Comparison of ENCODE assay signal across 8 mouse cellular contexts in genomic region chr16:18195068-18195467, GRCm38 (mm10). TPM values are rescaled to one million over a fixed set of nuclear protein-coding genes. Genes with fewer than 3 reads are reported as not detected.
DNase-seq lines count a peak whose midpoint lies in the region; ATAC-seq and TF ChIP-seq lines count a peak whose summit lies in the region.
"Had no signal": no experiment of that assay in that cellular context is flagged by ENCODE, and none has a peak within 500 bp of the region (broad histone marks: within the 10 kb centered on the region; RNA-seq: fewer than 3 reads in every experiment).

No protein-coding gene starts in this region.

- no peak overlapping the region for H3K4me3 ChIP-seq in midbrain, embryonic 14.5 days (replicated peaks; ENCODE audit: low read depth, low read length)
- no peak overlapping the region for H3K4me3 ChIP-seq in midbrain, embryonic 16.5 days (ENCODE audit: low read depth, low read length)
- H3K4me3 ChIP-seq in hindbrain, embryonic 15.5 days, result no peak overlapping the region

- H3K36me3 ChIP-seq in midbrain, embryonic 14.5 days (ENCODE audit: control insufficient read depth, insufficient read depth, low read length), result no peaks in the 10 kb centered on the region
- H3K36me3 ChIP-seq in midbrain, embryonic 16.5 days (ENCODE audit: control insufficient read depth, insufficient read depth, low read length), result no peaks in the 10 kb centered on the region
- H3K36me3 ChIP-seq in hindbrain, embryonic 15.5 days, result no peaks in the 10 kb centered on the region

- WGBS in midbrain, embryonic 14.5 days, result 62% methylated on average over 5 of the region's 5 CpGs
- 58% methylated on average over 5 of the region's 5 CpGs for WGBS in midbrain, embryonic 16.5 days
- 52% methylated on average over 5 of the region's 5 CpGs for WGBS in hindbrain, embryonic 15.5 days

- H3K4me2 ChIP-seq in midbrain, embryonic 14.5 days (ENCODE audit: low read length), result no peak overlapping the region
- H3K4me2 ChIP-seq in midbrain, embryonic 16.5 days (ENCODE audit: low read length), result no peak overlapping the region
- H3K4me2 ChIP-seq in hindbrain, embryonic 15.5 days, result no peak overlapping the region

- TF ChIP-seq POLR2A in brain, embryonic 14.5 days (IDR thresholded peaks at IDR 0.05; ENCODE audit: borderline replicate concordance, extremely low read depth, insufficient read depth, insufficient read length, poor library complexity, severe bottlenecking), result no peak

- peaks cover 34% of the 10 kb centered on the region for H3K4me1 ChIP-seq in midbrain, embryonic 14.5 days (ENCODE audit: control insufficient read depth, insufficient read depth, low read length)
- peaks cover 18% of the 10 kb centered on the region for H3K4me1 ChIP-seq in midbrain, embryonic 16.5 days (ENCODE audit: control insufficient read depth, insufficient read depth, low read length)
- peaks cover 31% of the 10 kb centered on the region for H3K4me1 ChIP-seq in hindbrain, embryonic 15.5 days (replicated peaks)

- H3K9ac ChIP-seq in midbrain, embryonic 14.5 days (replicated peaks; ENCODE audit: low read length), result no peak overlapping the region
- no peak overlapping the region for H3K9ac ChIP-seq in midbrain, embryonic 16.5 days (ENCODE audit: low read depth, low read length)
- no peak overlapping the region for H3K9ac ChIP-seq in hindbrain, embryonic 15.5 days
- H3K9ac ChIP-seq: liver, embryonic 14.5 days had no signal

- H3K27me3 ChIP-seq in midbrain, embryonic 14.5 days (ENCODE audit: control insufficient read depth, insufficient read depth, low read length), result no peaks in the 10 kb centered on the region
- no peaks in the 10 kb centered on the region for H3K27me3 ChIP-seq in midbrain, embryonic 16.5 days (ENCODE audit: control insufficient read depth, insufficient read depth, low read depth, low read length)
- H3K27me3 ChIP-seq in hindbrain, embryonic 15.5 days, result no peaks in the 10 kb centered on the region

- H3K9me3 ChIP-seq in midbrain, embryonic 14.5 days (ENCODE audit: control insufficient read depth, low read length), result no peaks in the 10 kb centered on the region
- no peaks in the 10 kb centered on the region for H3K9me3 ChIP-seq in midbrain, embryonic 16.5 days (replicated peaks; ENCODE audit: control insufficient read depth, low read length, poor library complexity, severe bottlenecking)
- no peaks in the 10 kb centered on the region for H3K9me3 ChIP-seq in hindbrain, embryonic 15.5 days

- no peak for DNase-seq in midbrain, embryonic 14.5 days
- DNase-seq in brain, embryonic 14.5 days (ENCODE audit: low read depth), result peak; percentile 78
- no peak for DNase-seq in cerebellum, adult 9-11 months
- no peak for DNase-seq in cerebellum, postnatal 4 days (ENCODE audit: low spot score in 2 of 2)

- H3K27ac ChIP-seq in midbrain, embryonic 14.5 days (replicated peaks; ENCODE audit: low read depth, low read length), result peak overlapping the region; percentile 45; the same call in 1 of the 2 replicates
- H3K27ac ChIP-seq in midbrain, embryonic 16.5 days (ENCODE audit: low read length), result no peak overlapping the region; the same call in 1 of the 2 replicates
- 0 out of 2 replicates have a peak overlapping the region, but pooled peaks have one; percentile 21 for H3K27ac ChIP-seq in hindbrain, embryonic 15.5 days (replicated peaks)
- H3K27ac ChIP-seq: liver, embryonic 14.5 days had no signal

- no peak for TF ChIP-seq CTCF in brain, embryonic 14.5 days (IDR thresholded peaks at IDR 0.05; ENCODE audit: borderline replicate concordance, extremely low read depth, insufficient read depth, insufficient read length)

- ATAC-seq in midbrain, embryonic 14.5 days (ENCODE audit: low FRiP score, low TSS enrichment), result no peak
- ATAC-seq in midbrain, embryonic 16.5 days, result no peak
- ATAC-seq in hindbrain, embryonic 15.5 days (ENCODE audit: low FRiP score, low read depth), result no peak
- peak; percentile 90 for ATAC-seq in megakaryocyte, adult 5-6 weeks (ENCODE audit: poor library complexity, severe bottlenecking)

RNA-seq across cellular contexts. Expression of gene Ccdc188, which starts 22.6 kb away (rescaled TPM):
- not detected in 2 replicates for polyA plus RNA-seq in midbrain, embryonic 14.5 days (2014; fragmentation: Nextera tagmentation; extraction: Ambion mirVana)
- 0.14 TPM in 1 of 2 replicates, not detected in the other for polyA plus RNA-seq in midbrain, embryonic 16.5 days (2015; fragmentation: Nextera tagmentation; extraction: Ambion mirVana)
- not detected in 2 replicates for polyA plus RNA-seq in brain, embryonic 14.5 days (2012; rRNA removed)
- not detected in 2 replicates for polyA plus RNA-seq in hindbrain, embryonic 15.5 days (2015; fragmentation: Nextera tagmentation; extraction: Ambion mirVana)
- not detected in 2 replicates for total RNA-seq in megakaryocyte, adult 5-6 weeks (2015)
- not detected in 2 replicates for total RNA-seq in megakaryocyte, adult 5-6 weeks (2017)
- polyA plus RNA-seq: liver, embryonic 14.5 days had no signal

RNA-seq across cellular contexts. Expression of gene Zdhhc8, which starts 39.9 kb away (rescaled TPM):
- polyA plus RNA-seq in midbrain, embryonic 14.5 days (2014; fragmentation: Nextera tagmentation; extraction: Ambion mirVana), result 13.8 and 13.9 TPM in 2 replicates
- polyA plus RNA-seq in midbrain, embryonic 16.5 days (2015; fragmentation: Nextera tagmentation; extraction: Ambion mirVana), result 13.8 and 17.9 TPM in 2 replicates
- 60.4 and 69.0 TPM in 2 replicates for polyA plus RNA-seq in brain, embryonic 14.5 days (2012; rRNA removed)
- 16.3 and 19.7 TPM in 2 replicates for polyA plus RNA-seq in hindbrain, embryonic 15.5 days (2015; fragmentation: Nextera tagmentation; extraction: Ambion mirVana)
- total RNA-seq in megakaryocyte, adult 5-6 weeks (2015), result 5.1 and 5.8 TPM in 2 replicates
- 2.2 and 4.0 TPM in 2 replicates for total RNA-seq in megakaryocyte, adult 5-6 weeks (2017)

RNA-seq across cellular contexts. Expression of gene Trmt2a, which starts 53.4 kb away (rescaled TPM):
- 80.2 and 81.3 TPM in 2 replicates for polyA plus RNA-seq in midbrain, embryonic 14.5 days (2014; fragmentation: Nextera tagmentation; extraction: Ambion mirVana)
- polyA plus RNA-seq in midbrain, embryonic 16.5 days (2015; fragmentation: Nextera tagmentation; extraction: Ambion mirVana), result 105 and 106 TPM in 2 replicates
- polyA plus RNA-seq in brain, embryonic 14.5 days (2012; rRNA removed), result 83.5 and 111 TPM in 2 replicates
- 94.7 and 98.9 TPM in 2 replicates for polyA plus RNA-seq in hindbrain, embryonic 15.5 days (2015; fragmentation: Nextera tagmentation; extraction: Ambion mirVana)
- 62.8 and 73.1 TPM in 2 replicates for total RNA-seq in megakaryocyte, adult 5-6 weeks (2015)
- 48.8 and 69.0 TPM in 2 replicates for total RNA-seq in megakaryocyte, adult 5-6 weeks (2017)

RNA-seq across cellular contexts. Expression of gene Ranbp1, which starts 53.5 kb away (rescaled TPM):
- 451 and 457 TPM in 2 replicates for polyA plus RNA-seq in midbrain, embryonic 14.5 days (2014; fragmentation: Nextera tagmentation; extraction: Ambion mirVana)
- 359 and 384 TPM in 2 replicates for polyA plus RNA-seq in midbrain, embryonic 16.5 days (2015; fragmentation: Nextera tagmentation; extraction: Ambion mirVana)
- polyA plus RNA-seq in brain, embryonic 14.5 days (2012; rRNA removed), result 177 and 190 TPM in 2 replicates
- 373 and 402 TPM in 2 replicates for polyA plus RNA-seq in hindbrain, embryonic 15.5 days (2015; fragmentation: Nextera tagmentation; extraction: Ambion mirVana)
- total RNA-seq in megakaryocyte, adult 5-6 weeks (2015), result 222 and 262 TPM in 2 replicates
- total RNA-seq in megakaryocyte, adult 5-6 weeks (2017), result 251 and 278 TPM in 2 replicates
